Mouse (Mus musculus) NIH3T3 (cell line): ENCODE results near the gene Acadm.

Source experiments
- DNase-seq: peaks from one replicate; pipeline ENCODE4 v3.0.0-alpha.2; 2012; ENCODE audit warnings: low read depth

The Acadm gene

DNA sequence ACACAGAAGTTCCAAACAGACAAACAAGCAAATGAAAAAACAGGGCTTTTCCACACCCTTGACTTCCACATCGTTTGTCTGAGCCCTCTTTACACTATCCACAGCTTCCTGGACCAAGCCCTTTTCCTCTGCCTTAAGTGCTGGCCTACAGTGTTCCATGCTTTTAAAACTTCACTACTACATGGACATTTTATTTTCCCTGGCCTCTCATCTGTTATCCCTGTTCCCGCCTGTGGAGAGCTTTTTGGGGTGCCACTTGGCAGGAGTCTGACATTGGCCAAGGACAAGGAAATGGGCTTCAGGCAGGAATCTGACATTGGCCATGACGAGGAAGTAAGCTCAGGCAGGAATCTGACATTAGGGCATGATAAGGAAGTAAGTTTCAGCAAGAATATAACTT is 41.8 kb downstream of the Acadm start:
- DNase-seq: no peak

DNA sequence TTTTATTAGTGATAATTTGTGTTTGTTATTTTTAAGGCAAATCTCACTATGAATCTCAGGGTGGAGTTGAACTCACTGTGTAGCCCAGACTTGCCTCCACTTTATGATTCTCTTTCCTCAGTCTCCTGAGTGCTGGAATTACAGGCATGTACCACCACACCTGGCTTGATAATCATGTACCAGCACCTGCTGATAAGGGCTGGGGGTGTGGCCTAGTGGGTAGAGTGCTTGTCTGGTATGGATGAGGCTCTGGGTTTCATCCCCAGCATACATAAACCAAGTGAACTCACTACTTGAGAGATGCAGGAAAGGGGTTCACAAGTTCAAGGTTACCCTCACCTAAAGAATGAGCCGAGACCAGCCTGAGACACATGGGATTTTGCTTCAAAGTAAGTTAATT is 42.5 kb downstream of the Acadm start:
- DNase-seq: no peak

DNA sequence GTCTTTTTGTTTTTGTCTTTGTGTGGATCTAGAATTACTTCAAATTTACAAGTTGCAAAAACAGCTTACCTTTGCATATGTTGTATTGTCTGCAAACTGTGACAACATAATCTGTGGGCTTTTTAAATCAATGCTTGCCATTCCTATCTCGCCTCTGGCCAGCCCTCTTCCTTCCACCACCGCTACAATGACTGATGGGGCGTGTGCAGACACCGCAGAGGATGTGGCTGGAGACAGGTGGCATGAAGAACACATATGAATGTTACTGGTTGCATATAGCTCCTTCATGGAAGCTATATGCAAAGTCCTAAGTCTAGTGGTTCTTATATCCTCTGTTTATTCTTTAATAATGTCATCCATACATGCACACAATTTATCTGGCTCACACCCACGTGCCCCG is 47.2 kb downstream of the Acadm start:
- no peak for DNase-seq

DNA sequence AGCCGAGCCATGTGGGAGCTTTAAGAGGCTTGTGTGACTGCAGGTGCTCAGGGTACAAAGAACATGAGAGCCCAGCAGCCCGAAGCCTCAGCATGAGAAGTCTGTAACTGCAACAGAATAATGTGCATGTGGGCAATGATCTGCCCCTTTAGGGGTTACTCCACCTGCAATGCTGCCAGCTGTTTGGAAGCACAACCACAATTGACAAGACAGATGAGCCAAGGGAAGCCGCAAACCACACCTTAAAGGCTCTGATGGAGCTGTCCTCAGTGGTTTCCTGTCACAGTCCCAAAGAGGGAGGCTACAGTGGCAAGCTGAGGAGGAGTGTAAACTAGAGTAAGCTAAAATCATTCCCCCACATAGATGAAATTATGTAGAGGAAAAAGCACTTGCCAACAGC is 49.0 kb downstream of the Acadm start:
- DNase-seq: no peak

DNA sequence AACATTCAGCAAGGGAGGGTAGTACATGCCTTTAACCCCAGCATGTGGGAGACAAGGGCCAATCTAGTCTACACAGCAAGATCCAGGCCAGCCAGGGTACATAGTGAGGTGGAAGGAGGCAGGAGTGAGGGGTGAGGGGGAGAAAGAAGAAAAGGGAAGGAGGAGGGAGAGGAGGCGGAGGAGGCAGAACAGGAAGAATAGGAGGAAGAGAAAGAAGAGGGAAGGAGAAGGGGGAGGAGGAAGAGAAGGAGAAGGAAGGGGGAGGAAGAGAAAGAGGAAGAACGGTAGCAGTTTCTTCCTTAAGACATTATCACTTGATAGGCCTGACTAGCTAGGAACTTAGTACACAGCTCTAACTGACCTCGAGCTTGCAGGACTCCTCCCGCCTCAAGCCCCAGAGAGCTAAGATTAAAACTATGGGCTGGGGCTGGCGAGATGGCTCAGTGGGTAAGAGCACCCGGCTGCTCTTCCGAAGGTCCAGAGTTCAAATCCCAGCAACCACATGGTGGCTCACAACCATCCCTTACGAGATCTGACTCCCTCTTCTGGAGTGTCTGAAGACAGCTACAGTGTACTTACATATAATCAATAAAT is 55.1 kb downstream of the Acadm start:
- DNase-seq: no peak

DNA sequence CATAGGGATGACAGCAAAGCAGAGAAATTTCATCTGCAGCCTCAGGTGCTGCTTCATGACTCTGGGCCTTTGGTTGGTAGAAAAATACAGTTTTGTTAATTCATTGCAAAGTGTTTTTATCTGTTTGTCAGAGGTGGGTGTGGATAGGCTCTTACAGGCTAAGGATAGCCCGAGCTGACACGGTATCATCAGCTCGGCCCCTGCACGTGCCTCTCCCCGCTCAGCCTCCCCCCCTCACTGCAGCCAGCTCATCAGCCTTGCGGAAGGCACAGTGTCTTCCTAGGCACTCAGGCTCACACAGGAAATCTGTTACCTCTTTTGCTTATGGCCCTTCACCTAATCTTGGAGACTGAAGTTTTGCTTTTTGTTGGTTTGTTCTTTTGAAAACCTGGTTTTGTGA is 56.3 kb downstream of the Acadm start:
- no peak for DNase-seq

DNA sequence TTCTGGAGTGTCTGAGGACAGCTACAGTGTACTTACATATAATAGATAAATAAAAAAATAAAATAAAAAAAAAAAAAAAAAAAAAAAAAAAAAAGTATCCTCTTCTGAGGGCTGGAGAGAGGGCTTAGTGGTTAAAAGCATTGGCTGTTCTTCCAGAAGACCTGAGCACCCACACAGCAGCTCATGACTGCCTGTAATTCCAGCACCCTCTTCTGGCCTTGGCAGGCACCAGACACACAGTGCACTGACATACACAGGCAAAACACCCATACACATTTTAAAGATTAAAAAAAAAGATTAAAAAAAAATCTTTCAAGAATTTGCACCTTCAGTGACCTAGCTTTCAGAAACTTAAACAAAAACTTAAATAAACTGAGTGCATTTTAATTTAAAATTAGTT is 58.1 kb downstream of the Acadm start:
- DNase-seq: no peak
